Mouse (Mus musculus) hindlimb bud, embryonic 11.5 days (tissue): ENCODE results near the gene Trim62.

Experiments used
- DNase-seq: peaks from one replicate; pipeline ENCODE4 v3.0.0-alpha.2; 2012; ENCODE audit warnings: low read depth, low spot score; ENCODE audit errors: extremely low spot score

Trim62 gene

GRCm38 (mm10) chr4:128957155-128957911 is 74.0 kb downstream of the Trim62 start:
- DNase-seq = peak; percentile 33

DNA sequence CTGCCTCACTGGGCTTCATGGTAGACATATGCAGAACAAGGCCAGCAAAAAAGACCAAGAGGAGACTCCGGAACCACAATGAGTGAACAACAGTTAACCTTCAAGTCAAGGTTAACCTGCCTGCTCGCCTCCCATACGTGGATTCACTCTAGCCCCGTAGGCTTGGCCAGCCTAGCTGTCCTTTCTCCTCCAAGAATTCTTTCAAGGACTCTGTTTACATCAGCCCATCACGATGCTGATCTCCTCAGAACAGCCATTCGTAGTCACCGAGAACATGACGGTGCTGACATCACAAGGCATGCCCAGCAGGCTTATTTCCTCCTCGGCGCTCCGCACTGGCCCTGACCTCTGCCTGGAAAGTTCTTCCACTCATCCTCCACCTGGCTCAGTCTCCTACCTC is 74.8 kb downstream of the Trim62 start:
- no peak for DNase-seq

DNA sequence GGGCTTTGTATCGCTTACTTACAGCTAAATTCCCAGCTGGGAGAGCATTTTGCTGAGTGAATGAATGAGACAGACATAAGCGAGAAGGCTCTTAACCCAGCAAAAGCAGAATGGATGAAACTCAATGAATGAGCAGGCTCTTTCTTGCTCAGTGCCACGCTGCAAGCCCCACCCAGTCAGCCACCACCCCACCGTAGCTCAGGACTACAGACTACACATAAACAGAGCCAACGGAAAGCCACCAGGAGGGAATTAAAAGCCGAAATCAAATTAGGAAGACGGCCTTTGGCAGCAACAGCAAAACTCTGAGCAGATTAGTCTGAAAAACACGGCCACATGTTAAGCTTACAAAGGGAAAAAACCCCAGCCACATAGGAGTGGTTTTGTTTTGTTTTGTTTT is 75.5 kb downstream of the Trim62 start:
- DNase-seq = no peak

DNA sequence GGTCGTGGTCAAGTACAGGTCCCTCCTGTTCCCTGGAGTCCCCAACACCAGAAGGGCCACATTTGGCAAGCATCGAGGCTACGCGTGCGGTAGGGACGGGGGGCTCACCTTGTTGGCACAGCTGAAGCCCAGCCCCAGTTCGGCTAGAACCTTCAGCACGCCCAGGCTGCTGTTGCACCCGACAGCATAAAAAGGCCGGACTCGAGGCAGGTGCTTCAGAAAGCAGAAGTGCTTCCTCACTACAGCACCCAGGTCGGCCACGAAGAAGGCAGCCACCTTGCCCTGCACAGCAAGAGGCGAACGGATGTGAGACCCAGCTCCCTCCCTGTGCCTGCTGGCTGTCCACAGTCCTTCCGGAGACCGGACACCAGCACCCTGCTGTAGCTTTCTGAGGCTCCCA is 76.3 kb downstream of the Trim62 start:
- DNase-seq = no peak
